Mouse (Mus musculus): Measurements from ENCODE around the gene Bmp10.

DNA sequence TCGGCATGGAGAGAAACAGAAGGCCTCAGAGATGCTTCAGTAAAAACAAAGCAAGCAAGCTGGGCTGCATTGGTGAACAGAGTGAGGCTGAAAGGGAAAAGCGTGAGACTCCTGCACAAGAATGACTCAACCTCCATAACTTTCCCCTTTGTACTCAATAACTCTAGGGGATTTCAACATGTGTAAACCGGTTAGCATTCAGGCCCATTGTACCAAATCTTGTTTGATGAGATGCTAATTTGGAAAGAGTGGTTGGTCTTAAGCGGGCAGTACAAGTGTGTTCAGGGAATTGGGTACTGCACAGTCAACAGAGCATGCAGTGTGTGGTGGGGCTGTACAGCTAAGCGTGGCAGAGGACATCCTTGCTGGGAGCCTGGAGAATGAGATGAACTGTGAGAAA, 46.4 kb downstream of the Bmp10 start:
- TF ChIP-seq CTCF (conservative IDR thresholded peaks at IDR 0.05; ENCODE audit: low read length) (no peak), POU5F1 (IDR thresholded peaks at IDR 0.05; ENCODE audit: borderline replicate concordance, low read length) (no peak)
